Mouse (Mus musculus) hindbrain, embryonic 15.5 days (tissue): ENCODE results near the gene Sfxn1. TPM values are rescaled to one million over a fixed set of nuclear protein-coding genes. Genes with fewer than 3 reads are reported as not detected.

ENCODE experiments used
- ATAC-seq: fragments of 200-750 bp; cut with Nextera tagmentation; 2 replicates; pipeline ENCODE4 v1.8.0; 2017; ENCODE audit warnings: low read depth, moderate number of reproducible peaks, moderate TSS enrichment; ENCODE audit not compliant: low FRiP score
- H3K27ac ChIP-seq: fragments of 300-500 bp; sonication (generic); replicated peaks from 2 replicates; pipeline ENCODE4 v1.5.1; 2015; ENCODE audit warnings: mild to moderate bottlenecking, inconsistent platforms
- H3K27me3 ChIP-seq: fragments of 300-500 bp; sonication (generic); 2 replicates; pipeline ENCODE4 v1.6.1; 2015; ENCODE audit warnings: control low read depth, inconsistent platforms
- H3K36me3 ChIP-seq: fragments of 300-500 bp; sonication (generic); 2 replicates; pipeline ENCODE4 v1.6.1; 2015; ENCODE audit warnings: control low read depth, inconsistent platforms
- H3K4me1 ChIP-seq: fragments of 300-500 bp; sonication (generic); replicated peaks from 2 replicates; pipeline ENCODE4 v1.6.1; 2015; ENCODE audit warnings: control low read depth, inconsistent platforms
- H3K4me2 ChIP-seq: fragments of 300-500 bp; sonication (generic); 2 replicates; pipeline ENCODE4 v1.6.1; 2015; ENCODE audit warnings: moderate library complexity, mild to moderate bottlenecking, inconsistent platforms
- H3K4me3 ChIP-seq: fragments of 300-500 bp; sonication (generic); 2 replicates; pipeline ENCODE4 v1.5.1; 2015; ENCODE audit warnings: mild to moderate bottlenecking, inconsistent platforms
- H3K9ac ChIP-seq: fragments of 300-500 bp; sonication (generic); 2 replicates; pipeline ENCODE4 v1.6.1; 2015; ENCODE audit warnings: inconsistent platforms
- H3K9me3 ChIP-seq: fragments of 300-500 bp; sonication (generic); 2 replicates; pipeline ENCODE4 v1.6.1; 2016; ENCODE audit warnings: control low read depth, inconsistent platforms
- WGBS: fragments of 180-500 bp; shearing (Covaris S2); methylation state at CpG from one replicate; pipeline ENCODE4 v1.1.7; 2015; 5-methylcytosine and 5-hydroxymethylcytosine counted together
- polyA plus RNA-seq: library from polyadenylated mRNA; unstranded; fragments of >200 nt; fragmentation: Nextera tagmentation; extraction: Ambion mirVana; gene quantifications from 2 replicates; pipeline ENCODE4 v1.2.1, GENCODE M21; 2015

The Sfxn1 gene
- polyA plus RNA-seq, 1 experiment from 2014 or later, result 89.1 TPM

DNA sequence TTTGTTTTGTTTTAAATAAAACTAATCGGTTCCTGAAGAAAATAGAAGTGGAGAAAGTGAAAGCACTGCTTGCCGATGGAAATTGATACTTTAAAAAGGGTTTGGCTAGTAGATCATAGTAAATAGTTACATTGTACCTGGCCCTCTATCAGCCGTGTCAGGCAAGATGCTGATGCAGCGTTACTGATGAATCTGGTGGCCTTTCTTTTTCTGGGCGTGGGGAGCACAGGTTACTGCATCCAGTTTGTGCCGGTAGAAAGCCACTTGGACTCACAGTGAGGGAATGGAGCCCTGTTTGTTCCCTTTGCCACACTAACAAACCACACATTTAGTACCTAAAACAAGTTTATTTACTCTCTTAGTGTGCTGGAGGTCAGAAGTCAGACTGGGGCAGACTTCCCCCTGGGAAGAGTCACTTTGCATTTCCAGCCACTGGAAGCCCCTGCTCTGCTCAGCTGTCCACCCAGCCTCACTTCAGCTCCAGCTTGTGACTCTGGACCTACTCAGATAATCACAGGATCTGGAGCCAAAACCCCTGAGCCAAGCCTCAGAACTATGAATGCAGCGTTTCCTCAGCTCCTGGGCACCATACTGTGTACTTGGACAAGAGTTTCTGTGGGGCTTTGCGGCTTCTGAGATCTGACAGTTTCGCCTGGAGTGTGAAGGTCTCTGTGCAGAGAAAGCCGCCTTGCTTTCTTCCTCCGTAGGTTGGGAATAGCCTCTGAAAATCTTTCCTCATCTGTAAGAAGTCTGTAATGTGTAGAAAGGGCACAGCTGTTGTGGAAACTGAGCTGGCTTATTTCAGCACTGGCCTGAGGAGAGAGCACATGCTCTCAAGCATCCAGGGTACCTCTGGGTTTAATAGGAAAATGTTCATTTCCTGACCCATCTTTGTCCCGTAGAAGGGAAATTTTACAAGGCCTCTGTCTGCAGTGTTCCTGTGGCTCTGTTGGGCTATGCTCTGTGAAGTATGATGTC lies 8.4 kb downstream of the Sfxn1 start:
- Histone ChIP-seq H3K4me2 (no peak overlapping the region), H3K9me3 (no peaks in the 10 kb centered on the region), H3K27me3 (no peaks in the 10 kb centered on the region), H3K27ac (no peak overlapping the region), H3K4me3 (no peak overlapping the region), H3K4me1 (peaks cover 18% of the 10 kb centered on the region), H3K9ac (no peak overlapping the region), H3K36me3 (no peaks in the 10 kb centered on the region)
- 76% methylated on average over 12 of the region's 12 CpGs for WGBS
- ATAC-seq, result no peak

DNA sequence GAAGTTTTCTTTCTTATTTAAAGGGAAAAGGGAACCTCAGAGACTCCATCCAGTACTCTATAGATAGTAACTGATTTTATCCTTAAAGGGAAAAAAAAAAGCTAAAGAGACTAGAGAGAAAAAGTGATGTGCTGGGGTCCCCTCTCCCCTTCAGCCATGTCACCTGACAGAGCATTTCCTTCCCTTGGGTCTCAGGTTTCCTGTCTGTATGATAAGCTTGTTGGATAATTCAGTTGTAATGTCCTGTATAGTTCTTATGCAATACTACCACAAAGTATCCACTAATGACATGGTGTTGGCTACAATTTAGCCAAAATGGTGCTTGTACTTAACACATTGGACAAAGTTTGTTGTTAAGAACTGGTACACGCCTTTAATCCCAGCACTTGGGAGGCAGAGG lies 9.1 kb downstream of the Sfxn1 start:
- Histone ChIP-seq H3K27me3 (no peaks in the 10 kb centered on the region), H3K9me3 (no peaks in the 10 kb centered on the region), H3K4me3 (no peak overlapping the region), H3K27ac (no peak overlapping the region), H3K9ac (no peak overlapping the region), H3K4me2 (no peak overlapping the region), H3K4me1 (peaks cover 18% of the 10 kb centered on the region), H3K36me3 (no peaks in the 10 kb centered on the region; the same call in 1 of the 2 replicates)
- WGBS, result 98% methylated on average over 1 of the region's 1 CpGs
- no peak for ATAC-seq

GRCm38 (mm10) chr13:54082946-54083345 lies 11.3 kb downstream of the Sfxn1 start:
- H3K36me3 ChIP-seq, result peaks cover 18% of the 10 kb centered on the region
- no peak overlapping the region for H3K4me2 ChIP-seq
- no peak overlapping the region for H3K27ac ChIP-seq
- no peaks in the 10 kb centered on the region for H3K9me3 ChIP-seq
- H3K9ac ChIP-seq, result no peak overlapping the region
- no peaks in the 10 kb centered on the region for H3K27me3 ChIP-seq
- WGBS, result 68% methylated on average over 5 of the region's 5 CpGs
- no peak overlapping the region for H3K4me3 ChIP-seq
- H3K4me1 ChIP-seq, result peaks cover 15% of the 10 kb centered on the region; the same call in 1 of the 2 replicates
- ATAC-seq, result no peak

DNA sequence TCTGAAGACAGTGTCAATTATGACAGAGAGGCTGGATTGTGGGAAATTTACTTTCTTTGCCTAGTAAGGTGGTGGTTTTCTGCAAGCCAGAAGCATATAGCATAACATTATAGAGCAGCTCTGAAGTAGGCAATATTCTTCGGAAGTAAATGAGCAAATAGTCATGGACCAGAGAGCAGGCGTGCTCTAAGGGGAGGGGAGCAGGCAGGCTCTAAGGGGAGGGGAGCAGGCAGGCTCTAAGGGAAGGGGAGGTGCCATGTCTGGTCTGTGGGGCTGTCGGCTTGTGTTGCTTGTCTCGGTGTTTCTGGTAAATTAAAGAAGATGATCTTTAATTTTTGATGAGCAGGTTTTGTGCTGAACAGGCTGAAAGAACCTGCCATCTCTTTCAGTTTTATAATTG lies 12.5 kb downstream of the Sfxn1 start:
- no peak overlapping the region for H3K27ac ChIP-seq
- H3K9ac ChIP-seq, result no peak overlapping the region
- no peak overlapping the region for H3K4me3 ChIP-seq
- WGBS, result 36% methylated on average over 4 of the region's 4 CpGs
- H3K36me3 ChIP-seq, result peaks cover 30% of the 10 kb centered on the region
- no peaks in the 10 kb centered on the region for H3K27me3 ChIP-seq
- no peaks in the 10 kb centered on the region for H3K9me3 ChIP-seq
- ATAC-seq, result no peak
- peaks cover 15% of the 10 kb centered on the region; the same call in 1 of the 2 replicates for H3K4me1 ChIP-seq
- H3K4me2 ChIP-seq, result no peak overlapping the region

- Histone ChIP-seq H3K4me3 (no peak overlapping the region), H3K27ac (no peak overlapping the region), H3K4me1 (peaks cover 15% of the 10 kb centered on the region; the same call in 1 of the 2 replicates), H3K9me3 (no peaks in the 10 kb centered on the region), H3K9ac (no peak overlapping the region), H3K4me2 (no peak overlapping the region), H3K36me3 (peaks cover 36% of the 10 kb centered on the region), H3K27me3 (no peaks in the 10 kb centered on the region)
- WGBS, result 86% methylated on average over 5 of the region's 5 CpGs
- no peak for ATAC-seq
Measured at GRCm38 (mm10) chr13:54084826-54085225, 13.2 kb downstream of the Sfxn1 start.

DNA sequence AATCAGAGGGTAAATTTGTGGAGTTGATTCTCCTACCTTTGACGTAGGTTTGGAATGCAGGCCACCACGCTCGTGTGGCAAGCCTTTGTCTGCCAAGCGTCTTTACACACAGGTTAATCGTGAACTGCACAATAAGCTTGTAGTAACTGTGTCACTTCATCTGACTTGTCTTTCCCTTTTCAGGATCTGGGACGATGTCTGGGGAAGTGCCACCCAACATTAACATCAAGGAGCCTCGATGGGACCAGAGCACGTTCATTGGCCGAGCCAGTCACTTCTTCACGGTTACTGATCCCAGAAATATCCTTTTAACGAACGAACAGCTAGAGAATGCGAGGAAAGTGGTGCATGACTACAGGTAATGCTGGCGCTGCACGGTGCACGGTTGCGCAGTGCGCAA lies 13.6 kb downstream of the Sfxn1 start:
- 88% methylated on average over 18 of the region's 18 CpGs for WGBS

GRCm38 (mm10) chr13:54091719-54092118 lies 20.1 kb downstream of the Sfxn1 start:
- Histone ChIP-seq H3K9ac (no peak overlapping the region), H3K36me3 (peaks cover 68% of the 10 kb centered on the region), H3K4me2 (no peak overlapping the region), H3K27ac (no peak overlapping the region), H3K9me3 (no peaks in the 10 kb centered on the region), H3K4me1 (0 out of 2 replicates have a peak, but pooled peaks cover 2% of the 10 kb centered on the region), H3K4me3 (no peak overlapping the region), H3K27me3 (no peaks in the 10 kb centered on the region)
- ATAC-seq, result no peak
- 85% methylated on average over 6 of the region's 6 CpGs for WGBS

More for the DNA sequence above, 13.6 kb downstream of the Sfxn1 start:
- Histone ChIP-seq H3K9me3 (no peaks in the 10 kb centered on the region), H3K36me3 (peaks cover 39% of the 10 kb centered on the region), H3K4me1 (peaks cover 11% of the 10 kb centered on the region; the same call in 1 of the 2 replicates), H3K4me2 (no peak overlapping the region), H3K27ac (no peak overlapping the region), H3K27me3 (no peaks in the 10 kb centered on the region), H3K9ac (no peak overlapping the region), H3K4me3 (no peak overlapping the region)
- no peak for ATAC-seq

- no peak for ATAC-seq
- Histone ChIP-seq H3K36me3 (peaks cover 48% of the 10 kb centered on the region), H3K27me3 (no peaks in the 10 kb centered on the region), H3K4me1 (0 out of 2 replicates have a peak, but pooled peaks cover 2% of the 10 kb centered on the region), H3K9ac (no peak overlapping the region), H3K27ac (0 out of 2 replicates have a peak overlapping the region, but pooled peaks have one; percentile 17), H3K4me2 (no peak overlapping the region), H3K4me3 (no peak overlapping the region), H3K9me3 (no peaks in the 10 kb centered on the region)
- 82% methylated on average over 4 of the region's 4 CpGs for WGBS
Measured at GRCm38 (mm10) chr13:54094349-54094748, 22.7 kb downstream of the Sfxn1 start.

- Histone ChIP-seq H3K27ac (peak overlapping the region; percentile 32; the same call in 1 of the 2 replicates), H3K9me3 (no peaks in the 10 kb centered on the region), H3K27me3 (no peaks in the 10 kb centered on the region), H3K4me2 (no peak overlapping the region), H3K4me1 (0 out of 2 replicates have a peak, but pooled peaks cover 2% of the 10 kb centered on the region), H3K4me3 (no peak overlapping the region), H3K36me3 (peaks cover 42% of the 10 kb centered on the region), H3K9ac (no peak overlapping the region)
- WGBS, result 62% methylated on average over 6 of the region's 6 CpGs
- no peak for ATAC-seq
Measured at GRCm38 (mm10) chr13:54094963-54095362, 23.3 kb downstream of the Sfxn1 start.

DNA sequence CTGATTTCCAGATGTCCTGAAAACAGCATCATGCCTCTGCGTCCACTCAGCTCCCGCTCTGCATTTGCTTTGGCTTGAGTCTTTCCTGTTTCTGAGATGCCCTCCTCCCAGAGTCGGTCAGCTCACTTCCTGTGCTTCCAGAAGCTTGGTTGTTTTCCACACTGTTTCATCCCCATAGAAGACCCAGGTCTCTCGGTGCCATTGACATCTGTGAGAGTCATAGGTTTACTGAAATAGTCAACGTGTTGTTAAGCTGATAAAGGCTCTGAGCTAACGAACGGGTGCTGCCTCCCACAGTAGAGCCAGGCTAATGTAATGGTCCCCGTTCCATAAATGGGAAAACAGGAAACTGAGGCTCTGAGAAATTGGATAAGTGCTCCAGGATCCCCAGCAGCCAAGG lies 24.1 kb downstream of the Sfxn1 start:
- 90% methylated on average over 8 of the region's 8 CpGs for whole genome bisulfite sequencing
- H3K27me3 ChIP-seq, result no peaks in the 10 kb centered on the region
- H3K4me3 ChIP-seq, result no peak overlapping the region
- H3K9me3 ChIP-seq, result no peaks in the 10 kb centered on the region
- 0 out of 2 replicates have a peak, but pooled peaks cover 2% of the 10 kb centered on the region for H3K4me1 ChIP-seq
- peaks cover 39% of the 10 kb centered on the region for H3K36me3 ChIP-seq
- no peak overlapping the region for H3K4me2 ChIP-seq
- ATAC-seq, result no peak
- no peak overlapping the region for H3K9ac ChIP-seq
- H3K27ac ChIP-seq, result no peak overlapping the region

DNA sequence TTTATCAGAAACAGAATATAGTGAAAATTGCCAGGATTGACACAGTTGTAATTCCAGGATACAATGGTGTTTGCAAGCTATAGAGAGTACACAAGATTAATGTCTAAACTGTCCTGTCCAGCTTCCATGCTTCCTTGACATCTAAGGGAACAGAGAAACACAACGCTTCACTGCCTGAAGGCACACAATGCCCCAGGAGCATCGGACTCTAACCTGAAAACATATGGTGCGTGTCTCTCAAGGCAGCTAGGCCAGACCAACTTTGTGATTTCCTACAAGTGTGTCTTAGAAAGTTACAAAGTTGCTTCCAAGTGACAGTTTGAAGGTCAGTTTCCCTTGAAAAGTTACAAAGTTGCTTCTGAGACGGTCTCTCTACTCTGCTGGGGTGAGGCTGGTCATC lies 25.6 kb downstream of the Sfxn1 start:
- H3K27me3 ChIP-seq, result no peaks in the 10 kb centered on the region
- no peaks in the 10 kb centered on the region for H3K9me3 ChIP-seq
- H3K4me1 ChIP-seq, result 0 out of 2 replicates have a peak, but pooled peaks cover 2% of the 10 kb centered on the region
- peaks cover 28% of the 10 kb centered on the region for H3K36me3 ChIP-seq
- WGBS, result 92% methylated on average over 4 of the region's 4 CpGs
- H3K4me3 ChIP-seq, result no peak overlapping the region
- no peak overlapping the region for H3K27ac ChIP-seq
- H3K9ac ChIP-seq, result no peak overlapping the region
- H3K4me2 ChIP-seq, result no peak overlapping the region
- no peak for ATAC-seq

DNA sequence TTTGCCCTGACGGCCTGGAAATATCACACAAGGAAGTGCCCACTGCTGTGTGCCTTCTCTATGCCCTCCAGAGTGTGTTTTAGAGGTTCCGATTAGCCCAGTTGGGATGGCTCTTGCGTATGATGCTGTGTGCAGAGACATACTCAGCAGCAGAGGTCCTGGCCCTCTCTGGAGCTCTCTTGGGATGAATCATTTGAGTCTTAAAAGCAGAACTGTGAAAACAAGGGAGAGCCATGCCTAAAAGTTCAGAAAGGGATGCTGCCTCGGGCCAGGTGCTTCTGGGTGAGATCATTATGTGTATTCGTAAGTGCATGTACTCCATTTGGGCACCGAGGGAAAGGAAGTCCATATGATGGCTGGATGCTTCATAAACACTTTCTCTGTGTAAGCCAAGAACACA lies 26.1 kb downstream of the Sfxn1 start:
- no peak overlapping the region for H3K4me2 ChIP-seq
- peaks cover 22% of the 10 kb centered on the region for H3K36me3 ChIP-seq
- no peaks in the 10 kb centered on the region for H3K27me3 ChIP-seq
- ATAC-seq, result no peak
- H3K27ac ChIP-seq, result no peak overlapping the region
- H3K4me1 ChIP-seq, result 0 out of 2 replicates have a peak, but pooled peaks cover 2% of the 10 kb centered on the region
- WGBS, result 95% methylated on average over 6 of the region's 6 CpGs
- no peak overlapping the region for H3K4me3 ChIP-seq
- no peaks in the 10 kb centered on the region for H3K9me3 ChIP-seq
- H3K9ac ChIP-seq, result no peak overlapping the region
